Mouse (Mus musculus): ENCODE data around the gene Hnrnpa1. TPM values are rescaled to one million over a fixed set of nuclear protein-coding genes. Genes with fewer than 3 reads are reported as not detected.
"Not testable (repeated sequence)": the region's sequence is repeated elsewhere in the genome, so short reads cannot be mapped to it uniquely, and the experiment has no call there.

The Hnrnpa1 gene
- polyA plus RNA-seq, 1 experiment from 2014 or later: 837 TPM

- H3K4me2 ChIP-seq (ENCODE audit: low read length): no peak overlapping the region
- no peaks in the 10 kb centered on the region for H3K9me3 ChIP-seq (ENCODE audit: control insufficient read depth, low read length)
- peaks cover 14% of the 10 kb centered on the region for H3K4me1 ChIP-seq (replicated peaks; ENCODE audit: control insufficient read depth, insufficient read depth, low read length)
- no peak overlapping the region for H3K9ac ChIP-seq (ENCODE audit: low read length)
- ATAC-seq (replicated peaks; ENCODE audit: low FRiP score, low TSS enrichment, low read depth) (no peak; the same call in 1 of the 2 replicates), DNase-seq (ENCODE audit: low spot score) (no peak)
- H3K36me3 ChIP-seq (ENCODE audit: control insufficient read depth, insufficient read depth, low read length): peaks cover 57% of the 10 kb centered on the region
- no peaks in the 10 kb centered on the region for H3K27me3 ChIP-seq (replicated peaks; ENCODE audit: control insufficient read depth, insufficient read depth, low read length)
- H3K27ac ChIP-seq (ENCODE audit: low read depth): no peak overlapping the region
- H3K4me3 ChIP-seq (ENCODE audit: low read depth, low read length): no peak overlapping the region
Measured at GRCm38 (mm10) chr15:103247782-103248400, 7.7 kb downstream of the Hnrnpa1 start.

GRCm38 (mm10) chr15:103248401-103249313 is 8.4 kb downstream of the Hnrnpa1 start:
- Histone ChIP-seq H3K27me3 (replicated peaks; ENCODE audit: control insufficient read depth, insufficient read depth, low read length) (no peaks in the 10 kb centered on the region), H3K36me3 (ENCODE audit: control insufficient read depth, insufficient read depth, low read length) (peaks cover 49% of the 10 kb centered on the region), H3K4me2 (ENCODE audit: low read length) (no peak overlapping the region), H3K4me1 (replicated peaks; ENCODE audit: control insufficient read depth, insufficient read depth, low read length) (0 out of 2 replicates have a peak, but pooled peaks cover 7% of the 10 kb centered on the region), H3K9ac (ENCODE audit: low read length) (no peak overlapping the region), H3K27ac (ENCODE audit: low read depth) (no peak overlapping the region), H3K9me3 (ENCODE audit: control insufficient read depth, low read length) (no peaks in the 10 kb centered on the region), H3K4me3 (ENCODE audit: low read depth, low read length) (no peak overlapping the region)
- ATAC-seq (replicated peaks; ENCODE audit: low FRiP score, low TSS enrichment, low read depth): peak; percentile 10
- WGBS: 83% methylated on average over 28 of the region's 28 CpGs
- DNase-seq (ENCODE audit: low spot score): peak; percentile 63

- DNase-seq (ENCODE audit: low spot score); H3K9ac ChIP-seq (ENCODE audit: low read length); H3K9me3 ChIP-seq (ENCODE audit: control insufficient read depth, low read length); H3K4me3 ChIP-seq (ENCODE audit: low read depth, low read length); ATAC-seq (replicated peaks; ENCODE audit: low FRiP score, low TSS enrichment, low read depth); H3K27me3 ChIP-seq (replicated peaks; ENCODE audit: control insufficient read depth, insufficient read depth, low read length); H3K27ac ChIP-seq (ENCODE audit: low read depth); H3K4me1 ChIP-seq (replicated peaks; ENCODE audit: control insufficient read depth, insufficient read depth, low read length); H3K4me2 ChIP-seq (ENCODE audit: low read length): not testable (repeated sequence)
- H3K36me3 ChIP-seq (ENCODE audit: control insufficient read depth, insufficient read depth, low read length): peaks cover 44% of the 10 kb centered on the region
- WGBS: 88% methylated on average over 6 of the region's 6 CpGs
Measured at GRCm38 (mm10) chr15:103249511-103249910, 9.3 kb downstream of the Hnrnpa1 start.

GRCm38 (mm10) chr15:103250195-103250740 is 10.0 kb downstream of the Hnrnpa1 start:
- 0 out of 2 replicates have a peak, but pooled peaks have one; percentile 15 for ATAC-seq (replicated peaks; ENCODE audit: low FRiP score, low TSS enrichment, low read depth)
- no peak overlapping the region for H3K4me2 ChIP-seq (ENCODE audit: low read length)
- no peak overlapping the region; the same call in 1 of the 2 replicates for H3K27ac ChIP-seq (ENCODE audit: low read depth)
- DNase-seq (ENCODE audit: low spot score): peak; percentile 81
- H3K4me1 ChIP-seq (replicated peaks; ENCODE audit: control insufficient read depth, insufficient read depth, low read length): peaks cover 7% of the 10 kb centered on the region
- 29% methylated on average over 2 of the region's 2 CpGs for WGBS
- H3K27me3 ChIP-seq (replicated peaks; ENCODE audit: control insufficient read depth, insufficient read depth, low read length): 0 out of 2 replicates have a peak, but pooled peaks cover 3% of the 10 kb centered on the region
- no peak overlapping the region for H3K9ac ChIP-seq (ENCODE audit: low read length)
- H3K4me3 ChIP-seq (ENCODE audit: low read depth, low read length): no peak overlapping the region
- H3K36me3 ChIP-seq (ENCODE audit: control insufficient read depth, insufficient read depth, low read length): peaks cover 39% of the 10 kb centered on the region
- H3K9me3 ChIP-seq (ENCODE audit: control insufficient read depth, low read length): no peaks in the 10 kb centered on the region

- 33% methylated on average over 1 of the region's 1 CpGs for WGBS
- no peak overlapping the region for H3K4me2 ChIP-seq (ENCODE audit: low read length)
- no peak overlapping the region for H3K27ac ChIP-seq (ENCODE audit: low read depth)
- no peak overlapping the region for H3K9ac ChIP-seq (ENCODE audit: low read length)
- peaks cover 7% of the 10 kb centered on the region for H3K4me1 ChIP-seq (replicated peaks; ENCODE audit: control insufficient read depth, insufficient read depth, low read length)
- H3K36me3 ChIP-seq (ENCODE audit: control insufficient read depth, insufficient read depth, low read length): peaks cover 25% of the 10 kb centered on the region
- H3K4me3 ChIP-seq (ENCODE audit: low read depth, low read length): no peak overlapping the region
- ATAC-seq (replicated peaks; ENCODE audit: low FRiP score, low TSS enrichment, low read depth) (no peak), DNase-seq (ENCODE audit: low spot score) (no peak)
- H3K27me3 ChIP-seq (replicated peaks; ENCODE audit: control insufficient read depth, insufficient read depth, low read length): 0 out of 2 replicates have a peak, but pooled peaks cover 3% of the 10 kb centered on the region
- H3K9me3 ChIP-seq (ENCODE audit: control insufficient read depth, low read length): no peaks in the 10 kb centered on the region
Measured at GRCm38 (mm10) chr15:103251595-103251994, 11.4 kb downstream of the Hnrnpa1 start.

GRCm38 (mm10) chr15:103252660-103253059 is 12.4 kb downstream of the Hnrnpa1 start:
- Histone ChIP-seq H3K36me3 (ENCODE audit: control insufficient read depth, insufficient read depth, low read length) (peaks cover 15% of the 10 kb centered on the region), H3K9ac (ENCODE audit: low read length) (no peak overlapping the region), H3K9me3 (ENCODE audit: control insufficient read depth, low read length) (no peaks in the 10 kb centered on the region), H3K4me3 (ENCODE audit: low read depth, low read length) (no peak overlapping the region), H3K27me3 (replicated peaks; ENCODE audit: control insufficient read depth, insufficient read depth, low read length) (0 out of 2 replicates have a peak, but pooled peaks cover 3% of the 10 kb centered on the region), H3K27ac (ENCODE audit: low read depth) (no peak overlapping the region), H3K4me2 (ENCODE audit: low read length) (no peak overlapping the region), H3K4me1 (replicated peaks; ENCODE audit: control insufficient read depth, insufficient read depth, low read length) (peaks cover 7% of the 10 kb centered on the region)
- 85% methylated on average over 3 of the region's 3 CpGs for WGBS
- ATAC-seq (replicated peaks; ENCODE audit: low FRiP score, low TSS enrichment, low read depth) (no peak), DNase-seq (ENCODE audit: low spot score) (no peak)

GRCm38 (mm10) chr15:103253352-103253751 is 13.1 kb downstream of the Hnrnpa1 start:
- Histone ChIP-seq H3K27ac (ENCODE audit: low read depth) (no peak overlapping the region), H3K4me2 (ENCODE audit: low read length) (no peak overlapping the region), H3K9me3 (ENCODE audit: control insufficient read depth, low read length) (no peaks in the 10 kb centered on the region), H3K27me3 (replicated peaks; ENCODE audit: control insufficient read depth, insufficient read depth, low read length) (0 out of 2 replicates have a peak, but pooled peaks cover 3% of the 10 kb centered on the region), H3K36me3 (ENCODE audit: control insufficient read depth, insufficient read depth, low read length) (peaks cover 8% of the 10 kb centered on the region), H3K4me1 (replicated peaks; ENCODE audit: control insufficient read depth, insufficient read depth, low read length) (peaks cover 7% of the 10 kb centered on the region), H3K9ac (ENCODE audit: low read length) (no peak overlapping the region), H3K4me3 (ENCODE audit: low read depth, low read length) (no peak overlapping the region)
- WGBS: 97% methylated on average over 1 of the region's 1 CpGs
- ATAC-seq (replicated peaks; ENCODE audit: low FRiP score, low TSS enrichment, low read depth): no peak
- DNase-seq (ENCODE audit: low spot score): no peak

GRCm38 (mm10) chr15:103255169-103255568 is 14.9 kb downstream of the Hnrnpa1 start:
- H3K36me3 ChIP-seq (ENCODE audit: control insufficient read depth, insufficient read depth, low read length): no peaks in the 10 kb centered on the region
- H3K9me3 ChIP-seq (ENCODE audit: control insufficient read depth, low read length): no peaks in the 10 kb centered on the region
- peak overlapping the region; percentile 38 for H3K4me3 ChIP-seq (ENCODE audit: low read depth, low read length)
- ATAC-seq (replicated peaks; ENCODE audit: low FRiP score, low TSS enrichment, low read depth) (0 out of 2 replicates have a peak, but pooled peaks have one; percentile 18), DNase-seq (ENCODE audit: low spot score) (peak; percentile 67)
- H3K27ac ChIP-seq (ENCODE audit: low read depth): no peak overlapping the region
- WGBS: 1% methylated on average over 25 of the region's 25 CpGs
- peak overlapping the region; percentile 48 for H3K9ac ChIP-seq (ENCODE audit: low read length)
- peaks cover 7% of the 10 kb centered on the region for H3K4me1 ChIP-seq (replicated peaks; ENCODE audit: control insufficient read depth, insufficient read depth, low read length)
- peak overlapping the region; percentile 92 for H3K4me2 ChIP-seq (ENCODE audit: low read length)
- 0 out of 2 replicates have a peak, but pooled peaks cover 3% of the 10 kb centered on the region for H3K27me3 ChIP-seq (replicated peaks; ENCODE audit: control insufficient read depth, insufficient read depth, low read length)
